Mouse (Mus musculus) kidney, adult 2 months (tissue): Measurements from ENCODE around the gene Iars.
A peak's percentile ranks its signal among the peaks of the same experiment; 100 is the strongest.

Experiments
- CTCF ChIP-seq: fragments of 200-500 bp; conservative IDR thresholded peaks from 2 replicates; pipeline ENCODE4 v1.5.1; 2011; ENCODE audit warnings: low read depth, mild to moderate bottlenecking, control low read depth, low read length, moderate library complexity, mixed read lengths; ENCODE audit not compliant: insufficient read depth, insufficient read length
- POLR2A ChIP-seq: fragments of 200-500 bp; IDR thresholded peaks from one replicate; pipeline ENCODE4 v1.6.1; 2011; ENCODE audit warnings: low read depth, low read length, control low read depth

- TF ChIP-seq CTCF (0 out of 2 replicates have a peak, but pooled peaks have one; percentile 1), POLR2A (no peak)
Observed at GRCm38 (mm10) chr13:49644731-49645529, 37.0 kb upstream of the Iars start.
